Mouse (Mus musculus): ENCODE data around the gene Hipk3.

Hipk3 gene

DNA sequence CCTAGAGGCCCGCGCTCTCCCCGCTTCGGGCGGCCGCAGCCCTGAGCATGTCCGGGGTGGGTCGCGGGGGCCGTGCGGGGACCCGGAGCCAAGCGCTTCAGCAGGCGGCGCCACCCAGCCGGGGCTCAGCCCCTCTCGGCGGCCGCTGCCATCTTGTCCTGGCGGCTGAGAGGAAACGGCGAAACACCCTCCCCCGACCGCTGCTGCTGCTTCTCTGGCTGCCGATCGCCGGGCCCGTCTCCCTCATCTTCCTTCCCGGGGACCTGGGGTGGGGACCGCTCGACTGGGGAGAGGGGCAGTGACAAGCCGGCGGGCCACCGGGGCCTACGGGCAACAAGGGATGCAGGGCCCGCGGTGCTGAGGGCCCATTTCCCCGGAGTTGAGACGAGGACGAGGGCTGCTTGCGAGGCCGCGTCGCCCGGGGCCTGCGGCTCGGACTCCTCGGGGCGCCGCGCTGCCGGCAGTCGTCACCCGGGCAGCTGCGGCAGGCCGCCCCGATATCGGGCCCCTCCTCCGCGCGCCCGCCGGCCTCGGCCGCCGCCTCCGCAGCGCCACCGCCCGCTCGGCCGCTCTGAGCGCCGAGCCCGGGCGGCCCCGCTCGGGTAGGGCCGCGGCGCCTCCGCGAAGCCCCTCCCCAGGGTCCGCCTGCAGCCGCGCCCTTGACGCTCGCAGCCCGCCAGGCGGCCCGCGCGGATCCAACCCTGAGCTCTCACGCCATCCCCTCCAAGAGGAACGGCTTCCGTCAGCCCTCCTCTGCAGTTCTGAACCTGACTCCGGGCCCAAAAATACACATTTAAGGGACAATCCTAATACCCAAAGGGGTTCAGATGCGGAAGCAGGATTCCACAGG, at the start of gene Hipk3:
Hipk3 (minus strand) TSS at position 496 of the 850 bp plus-strand sequence.
- peak; percentile 80 to 87 for DNase-seq

DNA sequence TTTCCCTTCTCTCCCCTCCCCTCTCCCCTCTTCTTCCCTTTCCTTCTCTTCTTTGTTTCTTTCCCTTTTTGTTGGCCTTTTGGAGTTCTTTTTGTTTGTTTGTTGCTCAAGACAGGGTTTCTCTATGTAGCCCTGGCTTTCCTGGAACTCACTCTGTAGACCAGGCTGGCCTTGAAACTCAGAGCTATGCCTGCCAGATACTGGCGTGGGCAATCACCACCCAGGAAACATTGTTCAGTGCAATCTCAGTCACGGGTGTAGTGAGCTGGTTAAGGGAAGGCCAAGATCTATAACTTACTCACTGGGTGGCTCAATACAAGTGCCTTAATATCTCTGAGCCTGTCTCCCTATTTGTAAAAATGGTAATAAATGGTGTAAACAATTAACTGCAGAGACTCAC, 46.0 kb upstream of the Hipk3 start:
- DNase-seq, result no peak

DNA sequence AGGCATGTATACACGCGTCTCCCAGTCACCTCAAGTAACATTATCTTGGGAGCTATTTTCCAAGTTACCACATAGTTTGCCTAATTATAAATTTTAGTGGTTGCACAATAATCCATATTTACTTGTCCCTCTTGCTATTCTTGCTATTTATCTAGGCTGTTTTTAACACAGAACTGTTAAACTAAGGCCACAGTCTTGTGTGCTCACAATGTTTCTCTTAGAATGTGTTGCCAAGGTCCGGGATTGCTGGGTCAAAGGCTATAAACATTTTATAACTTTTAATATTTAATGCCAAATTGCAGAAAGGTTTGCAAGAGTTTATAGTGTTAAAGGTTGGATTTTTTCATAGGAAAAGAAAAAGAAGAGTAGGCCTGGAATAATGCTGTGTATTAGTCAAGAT, 40.5 kb upstream of the Hipk3 start:
- DNase-seq, result no peak

DNA sequence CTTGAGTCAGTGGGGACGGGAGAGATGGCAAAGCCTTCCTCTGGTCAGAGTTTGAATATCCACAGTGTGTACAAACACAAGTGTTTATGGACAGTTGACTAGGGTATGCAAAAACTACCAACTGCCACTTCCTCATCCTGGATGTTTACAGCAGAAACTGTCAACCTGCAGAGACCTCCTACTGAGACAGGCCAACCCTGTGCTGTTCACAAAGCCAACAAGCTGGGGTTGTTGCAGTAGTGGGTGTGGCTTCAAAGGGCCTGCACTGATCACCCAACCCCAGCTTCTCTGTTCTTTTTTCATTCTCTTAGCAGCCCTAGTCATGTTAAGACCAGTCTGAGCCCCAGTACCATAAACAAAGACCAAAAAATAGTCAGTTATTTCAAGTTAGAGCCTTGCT, 38.3 kb upstream of the Hipk3 start:
- DNase-seq, result peak; percentile 4 to 30

DNA sequence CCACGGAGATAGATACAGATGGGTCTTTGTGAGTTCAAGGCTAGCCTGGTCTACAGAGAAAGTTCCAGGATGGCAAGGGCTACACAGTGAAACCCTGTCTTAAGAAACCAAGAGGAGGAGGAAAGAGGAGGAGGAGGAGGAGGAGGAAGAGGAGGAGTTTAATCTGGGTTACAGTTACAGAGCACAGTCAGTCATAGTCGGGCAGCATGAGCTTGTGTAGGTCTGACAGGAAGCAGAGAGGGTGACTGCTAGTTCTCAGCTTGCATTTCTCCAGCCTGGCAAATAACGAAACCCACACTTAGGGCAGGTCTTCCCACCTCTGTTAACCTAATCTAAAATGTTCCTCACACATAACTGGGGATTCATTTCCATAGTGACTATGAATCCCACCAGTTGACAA, 32.3 kb upstream of the Hipk3 start:
- DNase-seq, result peak; percentile 1 to 9

DNA sequence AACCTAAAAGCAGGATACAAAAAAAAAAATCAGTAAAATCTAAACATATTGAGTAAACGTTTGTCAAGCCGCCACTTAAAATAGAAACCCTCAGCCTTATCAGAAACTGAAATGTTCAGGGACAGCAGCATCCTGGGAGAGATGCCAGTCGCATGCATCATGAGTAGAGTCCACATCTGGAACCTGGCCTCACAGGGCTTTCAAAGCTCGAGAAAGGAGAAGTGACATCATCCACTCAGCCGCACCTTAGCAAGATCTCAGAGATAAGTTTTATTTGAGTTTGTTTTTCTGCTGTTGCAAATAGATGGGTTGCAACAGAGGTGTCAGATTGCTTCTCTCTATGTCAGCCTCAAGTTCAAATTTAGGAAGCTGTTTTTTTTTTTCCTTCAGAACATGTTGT, 31.3 kb upstream of the Hipk3 start:
- no peak for DNase-seq

DNA sequence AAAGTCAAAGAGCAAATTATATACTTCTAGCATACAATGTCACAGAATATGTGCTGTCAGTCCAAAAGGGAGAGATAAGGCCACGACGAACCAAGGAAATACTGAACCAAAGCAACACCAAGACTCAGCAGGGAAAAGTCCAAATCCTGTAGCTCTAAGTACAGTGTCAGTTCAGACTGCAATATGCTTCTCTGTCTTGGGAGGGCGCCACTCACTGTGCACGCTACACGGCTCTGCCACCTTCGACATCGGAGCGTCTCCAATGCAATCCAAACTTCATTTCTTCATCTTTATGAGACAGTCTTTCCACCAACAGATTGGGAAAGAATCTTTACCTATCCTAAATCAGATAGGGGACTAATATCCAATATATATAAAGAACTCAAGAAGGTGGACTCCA, 17.4 kb upstream of the Hipk3 start:
- no peak for DNase-seq

DNA sequence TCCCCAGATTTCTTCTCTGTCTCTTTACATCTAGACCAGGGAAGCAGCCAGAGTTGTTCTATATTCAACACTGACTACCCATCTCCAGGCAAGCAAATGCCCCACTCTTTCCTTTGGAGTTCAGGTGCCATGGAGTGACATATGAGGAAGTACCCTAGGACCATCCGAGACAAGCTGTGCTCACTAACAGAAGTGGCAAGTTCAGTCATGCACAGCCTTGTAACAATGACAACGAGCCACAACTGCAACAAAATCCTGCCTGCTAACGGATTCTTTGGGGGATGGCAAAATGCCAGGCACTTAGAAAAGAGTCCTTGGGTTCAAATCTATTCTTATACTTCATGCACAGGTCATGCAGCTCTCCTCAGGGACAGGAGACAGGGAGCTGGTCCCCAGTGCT, 8.1 kb upstream of the Hipk3 start:
- DNase-seq, result no peak

DNA sequence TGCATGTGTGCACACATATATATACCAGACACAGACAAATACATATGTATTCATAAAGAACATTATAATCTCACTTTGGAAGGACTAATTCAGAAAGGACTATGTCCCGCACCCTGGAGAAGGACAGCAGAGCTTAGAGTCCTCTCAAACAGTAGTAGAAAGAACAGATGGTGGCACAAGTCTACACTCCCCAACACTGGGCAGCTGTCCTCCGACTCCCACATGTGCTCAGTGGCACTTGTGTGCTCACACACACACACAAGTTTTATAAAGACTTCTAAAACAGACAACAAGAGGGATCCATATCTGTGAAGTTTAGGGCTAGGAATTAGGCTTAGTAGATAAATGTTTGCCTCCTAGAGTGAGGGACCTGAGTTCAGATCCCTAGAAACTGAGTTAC, 6.8 kb upstream of the Hipk3 start:
- no peak for DNase-seq

DNA sequence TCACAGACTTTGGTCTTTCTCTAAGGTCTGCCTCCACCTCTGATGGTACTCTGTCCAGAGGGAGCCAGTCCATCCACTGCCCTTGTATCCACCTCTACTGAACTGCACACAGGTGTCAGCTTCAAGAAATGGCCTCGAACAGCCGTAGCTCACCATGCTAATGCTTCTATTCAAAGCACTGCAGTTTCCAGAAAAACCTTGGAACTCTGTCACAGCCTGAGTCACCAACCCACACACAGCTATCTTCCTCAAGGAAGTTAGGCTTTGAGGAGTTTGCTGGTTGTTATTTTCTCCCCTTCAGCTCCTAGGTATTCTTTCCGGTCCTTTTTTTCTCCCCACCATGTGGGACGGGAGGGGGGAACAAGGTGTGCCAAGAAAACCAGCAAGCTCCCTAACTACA, 3.5 kb upstream of the Hipk3 start:
- no peak for DNase-seq

DNA sequence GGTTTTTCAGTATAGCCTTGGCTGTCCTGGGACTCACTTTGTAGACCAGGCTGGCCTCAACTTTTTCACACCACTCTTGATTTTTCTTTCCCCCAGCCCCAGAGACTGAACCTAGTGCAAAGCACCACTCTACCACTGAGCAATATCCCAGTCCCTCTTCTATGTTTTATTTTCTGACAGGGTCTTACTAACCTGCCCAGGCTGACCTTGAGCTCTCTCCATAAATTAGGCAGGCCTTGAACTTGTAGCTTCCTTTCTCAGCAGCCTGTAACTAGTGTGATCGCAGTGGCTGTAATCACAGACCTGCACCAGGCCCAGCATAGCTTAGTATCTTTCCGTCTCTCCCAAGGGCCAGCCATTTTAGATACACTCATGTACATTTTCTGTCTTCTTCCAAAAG, 3.0 kb upstream of the Hipk3 start:
- no peak for DNase-seq

DNA sequence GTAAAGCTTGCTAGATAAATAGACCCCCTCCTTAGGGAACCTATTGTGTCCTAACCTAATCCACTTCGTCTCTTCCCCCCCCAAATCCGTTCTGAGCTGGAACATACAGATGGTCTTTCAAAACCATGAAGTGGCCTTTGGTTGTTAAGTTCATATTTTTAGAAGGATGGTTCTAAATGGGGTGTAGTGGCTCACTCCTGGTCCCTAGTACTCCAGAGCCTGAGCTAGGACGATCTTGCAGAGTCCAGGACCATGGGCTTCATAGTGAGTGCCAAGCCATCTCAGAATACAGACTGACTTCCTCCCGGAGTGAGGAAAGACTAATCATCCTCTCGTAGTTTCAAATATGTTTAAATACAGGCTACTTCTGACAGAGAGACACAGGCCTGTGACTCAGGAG, 2.0 kb upstream of the Hipk3 start:
- no peak for DNase-seq

DNA sequence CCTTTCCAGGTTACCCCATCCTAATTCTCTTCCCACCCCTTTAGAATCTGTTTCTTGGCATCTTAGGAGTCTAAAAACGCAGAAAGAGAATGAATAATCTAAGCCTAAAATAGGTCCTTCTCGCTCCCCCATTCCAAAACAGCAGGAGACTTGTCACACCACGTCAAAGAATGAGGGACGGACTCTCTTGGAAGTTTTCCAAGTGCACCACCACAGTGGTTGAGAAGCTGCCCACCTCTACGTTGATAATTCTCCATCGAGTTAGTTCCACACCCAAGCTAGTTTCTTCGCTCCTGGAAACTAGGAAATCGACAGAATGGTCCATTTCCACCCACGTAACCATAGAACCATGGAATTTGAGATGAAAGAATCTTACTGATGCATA, 547 bp upstream of the Hipk3 start:
- DNase-seq, result no peak

DNA sequence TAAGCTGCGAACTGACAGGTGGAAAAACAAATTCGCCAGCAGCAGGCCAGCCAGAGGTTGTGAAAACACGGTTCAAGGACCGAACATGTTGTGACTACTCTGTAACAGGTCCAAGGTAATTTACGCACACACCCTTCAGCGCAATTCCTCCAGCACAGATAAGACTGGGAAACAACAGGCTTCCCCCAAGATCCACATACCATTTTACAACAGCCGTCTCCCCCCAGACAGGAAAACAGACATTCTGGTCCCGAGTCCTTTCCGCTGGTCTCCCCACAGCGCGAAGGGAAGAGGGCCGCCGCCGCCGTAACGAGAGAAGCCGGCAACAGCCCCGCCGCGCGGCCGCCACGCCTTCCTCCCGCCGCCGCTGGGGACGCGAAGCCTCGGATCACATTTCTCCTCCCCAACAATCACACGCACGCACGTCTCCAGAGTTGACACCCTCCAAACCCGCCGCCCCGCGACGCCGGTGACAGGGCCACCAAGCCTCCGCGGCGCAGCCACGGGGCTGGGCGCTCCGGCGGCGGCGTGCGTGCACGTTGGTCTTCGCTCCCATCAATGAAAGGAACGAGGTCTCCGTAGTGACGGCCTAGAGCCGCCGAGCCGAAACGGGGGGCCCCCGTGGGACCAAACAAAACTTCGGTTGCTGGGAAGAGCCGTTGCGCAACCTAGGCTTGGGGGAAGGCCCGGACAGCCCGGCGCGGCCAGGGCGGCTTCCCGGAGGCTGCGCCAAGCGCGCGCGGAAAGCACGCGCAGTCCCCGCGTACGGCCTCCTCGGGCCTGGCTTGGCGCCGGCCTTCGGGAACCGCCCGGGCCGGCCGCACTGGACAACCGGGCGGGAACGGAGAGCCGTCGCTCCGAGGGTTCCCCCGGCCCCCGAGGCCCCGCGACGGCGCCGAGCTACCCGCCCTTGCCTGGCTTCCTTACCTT, 960 bp downstream of the Hipk3 start:
- peak; percentile 84 to 86 for DNase-seq

DNA sequence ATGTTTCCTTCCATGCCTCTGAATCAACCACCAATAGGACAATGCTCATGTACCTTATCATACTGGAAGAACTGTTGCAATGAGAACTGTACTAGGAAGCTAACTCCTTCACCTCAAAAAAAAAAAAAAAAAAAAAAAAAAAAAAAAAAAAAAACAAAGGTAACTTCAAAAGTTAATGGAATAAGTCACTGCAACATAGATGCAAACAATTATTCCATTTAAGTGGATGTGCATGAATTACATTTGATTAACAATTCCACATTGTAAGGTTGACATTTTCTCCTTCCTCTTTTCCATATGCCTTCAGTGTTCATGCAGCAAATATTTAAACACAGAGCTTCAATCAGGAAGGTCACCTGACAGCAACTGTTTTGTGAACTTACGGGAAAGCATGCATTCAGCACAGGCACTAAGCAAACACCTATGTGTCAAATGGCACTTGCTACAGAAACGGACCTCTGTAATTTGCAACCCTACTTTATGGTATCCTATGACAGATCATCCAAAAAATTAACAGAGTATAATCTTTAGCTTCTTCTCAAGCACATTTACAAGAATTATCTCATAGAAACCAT, 2.9 kb downstream of the Hipk3 start:
- no peak for DNase-seq

DNA sequence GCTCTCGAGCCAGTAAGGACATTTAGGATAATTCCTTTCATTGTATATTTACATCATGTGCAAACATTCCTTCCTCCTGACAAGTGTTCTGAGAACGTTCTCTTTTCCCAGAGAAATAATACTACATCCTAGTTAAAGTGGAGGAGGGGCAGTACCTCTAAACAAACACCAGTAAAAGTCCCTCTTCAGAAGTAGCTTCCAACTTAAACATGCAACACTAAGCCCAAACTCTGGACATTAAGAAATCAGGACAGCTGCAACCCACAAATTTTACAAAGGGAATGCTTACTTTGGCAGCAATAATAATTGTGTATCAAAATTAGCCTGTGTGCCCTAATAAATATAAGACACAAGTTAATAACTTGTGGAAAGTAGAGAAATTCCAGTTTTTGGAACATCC, 3.5 kb downstream of the Hipk3 start:
- DNase-seq, result no peak

DNA sequence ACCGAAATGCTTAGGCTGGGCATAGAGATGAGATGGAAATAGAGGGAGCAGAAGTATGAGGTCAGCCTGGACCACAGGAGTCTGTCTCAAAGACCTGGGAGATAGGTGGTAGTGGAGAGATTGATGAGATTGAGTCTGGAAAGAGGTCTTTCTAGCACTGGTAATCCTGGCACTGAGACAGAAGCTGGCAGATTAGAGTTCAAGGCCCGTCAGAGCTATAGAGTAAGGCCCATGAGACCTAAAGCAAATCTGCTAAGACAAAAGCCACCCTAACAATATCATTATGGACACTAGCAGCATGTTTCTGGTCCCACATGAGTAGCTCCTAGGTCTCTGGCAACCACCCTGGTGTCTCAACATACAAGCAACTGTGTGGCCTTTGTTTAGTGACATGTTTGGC, 4.4 kb downstream of the Hipk3 start:
- DNase-seq, result no peak

DNA sequence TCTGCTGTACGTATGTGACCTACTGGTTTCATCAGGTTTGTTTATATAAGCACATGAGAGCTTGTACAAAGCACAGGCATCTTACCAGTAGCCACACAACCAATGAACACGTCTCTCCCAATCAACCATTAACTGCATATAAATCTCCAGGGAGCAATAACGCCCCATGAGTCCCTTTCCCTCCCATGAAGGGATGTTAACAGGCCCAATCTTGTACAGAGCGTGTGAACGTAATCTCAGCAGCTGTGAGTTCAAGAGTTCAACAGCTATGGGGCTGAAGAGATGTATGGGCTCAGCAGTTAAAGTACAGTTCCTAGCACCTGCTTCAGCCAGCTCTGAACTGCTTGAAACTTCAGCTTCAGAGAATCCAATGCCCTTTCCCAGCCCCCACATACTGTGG, 9.8 kb downstream of the Hipk3 start:
- DNase-seq, result no peak

DNA sequence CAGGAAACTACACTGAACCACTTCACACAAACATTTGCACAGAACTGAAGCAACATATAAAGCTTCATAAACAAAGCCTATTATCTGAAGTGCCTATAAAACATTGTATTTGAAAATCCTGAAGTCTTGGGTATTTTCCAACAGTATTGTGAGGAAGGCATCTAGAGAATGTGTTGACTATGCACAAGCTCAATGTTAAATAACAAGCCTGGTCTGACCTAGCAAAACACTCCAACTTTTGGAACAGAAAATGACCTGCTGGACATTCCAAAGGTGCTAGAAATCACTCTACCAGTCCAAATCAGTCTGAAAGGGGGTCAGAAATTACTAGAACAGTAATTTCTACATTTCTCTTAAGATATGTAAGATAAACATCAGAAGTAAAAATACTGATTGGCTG, 12.1 kb downstream of the Hipk3 start:
- no peak for DNase-seq

DNA sequence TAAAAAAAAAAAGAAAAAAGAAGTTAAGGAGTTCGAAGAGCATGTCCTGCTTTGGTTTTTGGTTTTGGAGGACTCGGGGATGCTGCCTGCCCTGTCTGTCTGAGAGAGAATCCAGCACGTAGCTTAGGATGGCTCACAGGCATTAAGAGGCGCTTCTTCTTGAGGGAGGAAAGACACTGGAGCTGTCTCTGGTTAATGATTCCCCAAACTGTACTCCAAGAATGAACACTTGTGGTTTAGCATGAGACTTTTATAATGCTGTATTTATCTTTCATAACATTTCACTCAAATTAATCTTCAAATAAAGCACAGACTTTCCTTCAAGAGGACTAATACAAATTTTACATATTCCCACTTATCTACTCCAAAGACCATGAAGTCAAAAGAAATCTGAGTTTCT, 15.2 kb downstream of the Hipk3 start:
- DNase-seq, result no peak

DNA sequence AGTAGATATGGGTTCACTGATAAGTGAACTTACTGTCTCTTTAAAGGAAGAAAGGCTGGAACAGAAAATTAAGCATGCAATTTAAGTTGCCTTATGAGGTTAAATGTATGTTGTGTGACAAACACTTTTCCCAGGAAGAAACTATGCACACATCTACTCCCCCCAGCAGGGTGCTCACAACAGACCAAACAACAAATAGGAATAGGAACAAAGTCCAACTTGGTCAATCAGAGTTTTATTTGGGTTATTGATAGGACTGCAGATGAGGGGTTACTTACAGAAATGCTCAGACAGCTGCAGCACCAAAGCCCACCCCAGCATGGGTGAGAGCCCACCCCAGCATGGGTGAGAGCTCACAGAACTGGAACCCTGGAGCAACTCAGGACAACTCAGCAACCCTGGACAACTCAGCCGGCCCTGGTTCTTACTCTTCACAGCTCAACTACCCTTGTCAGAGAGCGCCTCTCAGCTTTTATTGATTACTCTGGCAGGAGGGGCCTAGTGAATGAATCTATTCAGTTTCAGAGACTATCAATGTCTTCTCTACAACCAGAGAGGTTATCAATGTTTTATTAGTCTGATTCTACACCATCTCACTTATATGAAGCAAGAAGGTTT, 16.7 kb downstream of the Hipk3 start:
- no peak for DNase-seq

DNA sequence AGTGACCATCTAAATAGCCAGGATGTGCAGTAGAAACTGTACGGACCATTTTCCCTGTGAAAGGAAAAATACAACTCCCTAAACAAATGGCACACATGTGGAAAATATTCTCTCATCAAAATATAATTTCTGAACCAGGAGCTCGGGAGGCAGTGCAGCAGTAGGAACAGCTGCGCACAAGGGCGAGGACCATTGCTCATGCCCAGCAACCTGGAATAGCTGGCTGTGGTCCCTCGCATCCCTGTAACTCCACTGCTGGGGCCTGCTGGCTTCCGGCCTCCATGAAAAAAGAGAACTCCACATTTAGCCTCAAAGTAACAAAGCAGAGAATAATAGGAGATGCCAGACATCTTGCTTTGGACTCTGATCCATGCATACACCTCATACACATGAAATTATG, 22.2 kb downstream of the Hipk3 start:
- DNase-seq, result no peak

DNA sequence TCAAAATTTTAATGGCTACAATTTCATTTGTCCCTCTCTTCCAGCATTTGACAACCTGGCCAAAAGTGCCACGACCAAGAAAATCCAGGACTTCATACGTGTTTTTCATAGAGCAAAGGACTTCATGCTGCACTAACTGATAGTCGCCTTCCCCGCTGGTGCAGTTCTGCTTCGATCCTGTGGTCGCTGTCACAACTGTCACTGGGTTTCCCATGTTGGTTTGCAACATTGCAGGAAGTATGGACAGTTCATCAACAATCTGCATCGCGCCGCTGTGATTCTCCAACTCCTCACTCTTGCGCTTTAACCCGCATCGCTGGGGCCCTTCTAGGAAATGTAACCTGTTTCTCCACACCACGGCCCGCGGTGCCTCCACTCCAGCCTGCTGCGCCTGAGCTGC, 23.1 kb downstream of the Hipk3 start:
- DNase-seq, result no peak
